Mouse (Mus musculus) erythroblast, embryonic 14.5 days (primary cell): ENCODE data around the gene Copg2.

Source experiments
- GATA1 ChIP-seq: IDR thresholded peaks from 2 replicates; pipeline ENCODE4 v1.6.1; 2012; ENCODE audit warnings: low read length, inconsistent platforms, mixed read lengths
- TAL1 ChIP-seq: IDR thresholded peaks from 3 replicates; pipeline ENCODE4 v1.6.1; 2012; ENCODE audit warnings: low read length, inconsistent platforms, mixed read lengths

DNA sequence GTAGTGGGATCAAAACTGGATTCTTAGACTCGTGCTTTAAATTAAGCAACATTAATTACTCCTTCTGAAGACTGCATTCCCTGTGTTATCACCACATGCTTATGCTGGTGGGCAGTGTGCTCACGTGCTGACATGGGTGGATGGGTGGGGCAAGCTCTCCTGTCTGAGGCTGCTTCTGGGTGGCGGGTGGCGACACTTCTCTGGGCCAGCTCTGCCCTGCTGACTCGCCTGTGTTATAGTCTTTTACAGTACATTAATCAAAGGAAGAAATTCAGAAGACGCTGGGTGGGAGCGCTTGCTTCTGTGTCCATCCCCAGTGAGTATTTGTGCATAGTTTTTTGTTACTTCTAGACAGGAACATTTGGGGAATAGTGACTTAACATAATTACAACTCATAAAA lies 151.0 kb downstream of the Copg2 start:
- TF ChIP-seq GATA1, result no peak
- no peak for TF ChIP-seq TAL1
